Mouse (Mus musculus) lung, adult 2 months (tissue): ENCODE measurements around the gene Nkx1-2.

Experiments used
- CTCF ChIP-seq: fragments of 200-500 bp; IDR thresholded peaks from 2 replicates; pipeline ENCODE4 v1.5.1; 2011; ENCODE audit warnings: mild to moderate bottlenecking, low read length, control low read depth; ENCODE audit not compliant: insufficient read depth
- POLR2A ChIP-seq: fragments of 200-500 bp; IDR thresholded peaks from 2 replicates; pipeline ENCODE4 v1.6.1; 2011; ENCODE audit warnings: low read depth, mild to moderate bottlenecking, control low read depth, low read length, borderline replicate concordance; ENCODE audit errors: extremely low read depth

DNA sequence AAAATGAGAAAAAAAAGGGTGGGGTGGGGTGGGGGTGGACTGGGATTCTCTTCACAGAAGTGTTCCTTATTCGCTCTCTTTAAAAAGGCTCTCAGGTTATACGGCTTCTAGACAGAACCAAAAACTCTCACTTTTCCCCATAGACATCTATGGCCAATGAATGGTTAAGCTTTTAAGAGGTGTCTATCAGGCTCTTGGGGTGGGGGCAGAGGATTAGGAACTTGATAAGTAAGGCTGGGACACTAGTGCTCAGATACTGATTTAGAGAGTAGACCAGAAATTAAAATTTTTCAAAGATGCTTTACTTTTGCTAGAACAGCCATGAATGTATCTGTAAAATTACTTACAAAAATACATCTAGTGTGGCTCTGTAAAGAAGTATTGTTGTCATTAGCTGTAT, 5.1 kb downstream of the Nkx1-2 start:
- TF ChIP-seq POLR2A (no peak), CTCF (no peak)
